Comparison of ENCODE assay signal across 21 mouse cellular contexts in the genomic region with DNA sequence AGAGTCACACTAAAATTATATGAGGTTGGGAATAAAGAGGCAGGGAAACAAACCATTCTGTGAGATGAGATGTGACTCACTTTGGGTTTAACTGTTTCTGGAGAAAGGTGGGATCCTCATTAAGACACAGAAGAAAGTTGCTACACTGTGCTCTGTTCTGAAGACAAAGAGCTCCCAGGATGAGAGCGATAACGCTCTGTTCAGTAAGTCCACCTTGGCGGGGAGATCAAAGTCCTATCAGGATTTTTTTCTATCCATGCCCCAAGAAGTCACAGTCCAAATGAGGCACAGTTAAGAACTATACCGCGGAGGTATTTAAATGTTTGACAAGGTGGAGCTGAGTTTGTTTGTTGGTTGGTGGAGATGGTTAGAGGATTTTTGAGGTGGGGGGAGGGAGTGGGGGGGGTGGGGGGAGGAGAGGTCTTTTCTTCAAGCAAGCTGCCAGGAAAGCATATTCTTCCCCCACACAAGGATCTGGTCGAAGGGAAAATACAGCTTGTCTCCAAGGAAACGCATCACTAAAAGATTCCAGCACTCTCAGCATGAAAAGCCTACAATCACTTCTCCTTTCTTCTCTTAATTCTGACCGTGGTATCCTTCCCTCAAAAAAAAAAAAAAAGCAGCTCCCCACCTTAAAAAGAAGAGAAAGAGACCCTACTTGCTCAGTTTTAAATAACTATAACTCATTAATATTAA. TPM values are rescaled to one million over a fixed set of nuclear protein-coding genes. Genes with fewer than 3 reads are reported as not detected.
A peak's percentile ranks its signal among the peaks of the same experiment; 100 is the strongest.
DNase-seq lines count a peak whose midpoint lies in the region; ATAC-seq and TF ChIP-seq lines count a peak whose summit lies in the region.
"Had no signal": no experiment of that assay in that cellular context is flagged by ENCODE, and none has a peak within 500 bp of the region (broad histone marks: within the 10 kb centered on the region; RNA-seq: fewer than 3 reads in every experiment).

No protein-coding gene starts in this region.

- no peak for TF ChIP-seq EP300 in stomach, postnatal 0 days (optimal IDR thresholded peaks at IDR 0.05)

- 40% methylated on average over 8 of the region's 8 CpGs for WGBS in forebrain, postnatal 0 days
- WGBS in forebrain, embryonic 12.5 days, result 72% methylated on average over 8 of the region's 8 CpGs
- 84% methylated on average over 8 of the region's 8 CpGs for WGBS in kidney, postnatal 0 days
- WGBS in midbrain, embryonic 16.5 days, result 52% methylated on average over 8 of the region's 8 CpGs
- WGBS in midbrain, embryonic 15.5 days, result 49% methylated on average over 8 of the region's 8 CpGs
- 64% methylated on average over 8 of the region's 8 CpGs for WGBS in stomach, postnatal 0 days

- no peaks in the 10 kb centered on the region for H3K9me3 ChIP-seq in forebrain, postnatal 0 days (ENCODE audit: low read length)
- no peaks in the 10 kb centered on the region for H3K9me3 ChIP-seq in forebrain, embryonic 12.5 days
- H3K9me3 ChIP-seq in kidney, postnatal 0 days (replicated peaks; ENCODE audit: low read length), result no peaks in the 10 kb centered on the region
- no peaks in the 10 kb centered on the region for H3K9me3 ChIP-seq in midbrain, embryonic 16.5 days (replicated peaks; ENCODE audit: control insufficient read depth, low read length, poor library complexity, severe bottlenecking)
- no peaks in the 10 kb centered on the region for H3K9me3 ChIP-seq in midbrain, embryonic 15.5 days
- no peaks in the 10 kb centered on the region for H3K9me3 ChIP-seq in stomach, postnatal 0 days (ENCODE audit: control insufficient read depth, low read length)
- H3K9me3 ChIP-seq: heart, embryonic 10.5 days; hindbrain, embryonic 15.5 days; limb, embryonic 15.5 days had no signal

- DNase-seq in forebrain, postnatal 0 days, result peak; percentile 41
- DNase-seq in kidney, postnatal 0 days (ENCODE audit: low spot score), result no peak
- DNase-seq in kidney, postnatal 14 days, result no peak
- DNase-seq in stomach, postnatal 0 days (ENCODE audit: low spot score), result no peak
- DNase-seq: adrenal gland, postnatal 25 days; cerebellum, adult 11-12 months; cerebellum, postnatal 10 days; heart, postnatal 4 days; kidney, adult 11 months; kidney, postnatal 36 days; layer of hippocampus, adult 9-11 months; left cerebral cortex, postnatal 4 days; lung, postnatal 4 days; thymus, adult 2 months had no signal

- H3K27ac ChIP-seq in forebrain, postnatal 0 days (ENCODE audit: low read depth, low read length), result peak overlapping the region; percentile 72; the same call in 1 of the 2 replicates
- no peak overlapping the region for H3K27ac ChIP-seq in forebrain, embryonic 12.5 days
- H3K27ac ChIP-seq in kidney, postnatal 0 days, result peak overlapping the region; percentile 31; the same call in 1 of the 2 replicates
- H3K27ac ChIP-seq in midbrain, embryonic 16.5 days (ENCODE audit: low read length), result 0 out of 2 replicates have a peak overlapping the region, but pooled peaks have one; percentile 28
- no peak overlapping the region for H3K27ac ChIP-seq in midbrain, embryonic 15.5 days
- H3K27ac ChIP-seq in stomach, postnatal 0 days (replicated peaks), result no peak overlapping the region
- H3K27ac ChIP-seq: embryonic facial prominence, embryonic 12.5 days; heart, embryonic 10.5 days; hindbrain, embryonic 15.5 days; limb, embryonic 15.5 days had no signal

- peaks cover 6% of the 10 kb centered on the region for H3K36me3 ChIP-seq in forebrain, postnatal 0 days (ENCODE audit: insufficient read depth)
- peaks cover 27% of the 10 kb centered on the region for H3K36me3 ChIP-seq in forebrain, embryonic 12.5 days (replicated peaks)
- H3K36me3 ChIP-seq in kidney, postnatal 0 days (ENCODE audit: insufficient read depth, low read length), result peaks cover 19% of the 10 kb centered on the region
- H3K36me3 ChIP-seq in midbrain, embryonic 16.5 days (ENCODE audit: control insufficient read depth, insufficient read depth, low read length), result peaks cover 4% of the 10 kb centered on the region; the same call in 1 of the 2 replicates
- H3K36me3 ChIP-seq in midbrain, embryonic 15.5 days (replicated peaks), result no peaks in the 10 kb centered on the region
- H3K36me3 ChIP-seq in stomach, postnatal 0 days (ENCODE audit: control insufficient read depth, insufficient read depth, low read length), result peaks cover 8% of the 10 kb centered on the region; the same call in 1 of the 2 replicates

- no peaks in the 10 kb centered on the region for H3K27me3 ChIP-seq in forebrain, postnatal 0 days (ENCODE audit: insufficient read depth, low read length)
- H3K27me3 ChIP-seq in forebrain, embryonic 12.5 days, result no peaks in the 10 kb centered on the region
- no peaks in the 10 kb centered on the region for H3K27me3 ChIP-seq in kidney, postnatal 0 days (ENCODE audit: insufficient read depth, low read length)
- no peaks in the 10 kb centered on the region for H3K27me3 ChIP-seq in midbrain, embryonic 16.5 days (ENCODE audit: control insufficient read depth, insufficient read depth, low read depth, low read length)
- H3K27me3 ChIP-seq in midbrain, embryonic 15.5 days (replicated peaks), result no peaks in the 10 kb centered on the region
- H3K27me3 ChIP-seq in stomach, postnatal 0 days (ENCODE audit: control insufficient read depth, insufficient read depth, low read length), result no peaks in the 10 kb centered on the region
- H3K27me3 ChIP-seq: embryonic facial prominence, embryonic 12.5 days; hindbrain, embryonic 15.5 days; limb, embryonic 15.5 days had no signal

- peak; percentile 66 for ATAC-seq in forebrain, postnatal 0 days
- ATAC-seq in forebrain, embryonic 12.5 days (ENCODE audit: low FRiP score), result no peak
- no peak for ATAC-seq in kidney, postnatal 0 days (replicated peaks; ENCODE audit: low FRiP score, low read depth)
- no peak for ATAC-seq in midbrain, embryonic 16.5 days
- no peak for ATAC-seq in midbrain, embryonic 15.5 days (replicated peaks)
- ATAC-seq in stomach, postnatal 0 days (ENCODE audit: low FRiP score, low TSS enrichment), result no peak

- no peak for TF ChIP-seq CTCF in forebrain, postnatal 0 days (IDR thresholded peaks at IDR 0.05; ENCODE audit: low read depth)
- no peak for TF ChIP-seq CTCF in kidney, postnatal 0 days (IDR thresholded peaks at IDR 0.05; ENCODE audit: low read depth)
- no peak for TF ChIP-seq CTCF in stomach, postnatal 0 days (IDR thresholded peaks at IDR 0.05; ENCODE audit: low read depth)

- no peak overlapping the region for H3K9ac ChIP-seq in forebrain, postnatal 0 days
- H3K9ac ChIP-seq in forebrain, embryonic 12.5 days, result no peak overlapping the region
- H3K9ac ChIP-seq in kidney, postnatal 0 days (ENCODE audit: low read depth, low read length), result no peak overlapping the region
- no peak overlapping the region for H3K9ac ChIP-seq in midbrain, embryonic 16.5 days (ENCODE audit: low read depth, low read length)
- no peak overlapping the region for H3K9ac ChIP-seq in midbrain, embryonic 15.5 days
- no peak overlapping the region for H3K9ac ChIP-seq in stomach, postnatal 0 days (ENCODE audit: low read length)
- H3K9ac ChIP-seq: embryonic facial prominence, embryonic 12.5 days; hindbrain, embryonic 15.5 days; limb, embryonic 15.5 days had no signal

- H3K4me2 ChIP-seq in forebrain, postnatal 0 days (ENCODE audit: low read depth), result no peak overlapping the region
- H3K4me2 ChIP-seq in forebrain, embryonic 12.5 days, result no peak overlapping the region
- H3K4me2 ChIP-seq in kidney, postnatal 0 days (ENCODE audit: low read length), result no peak overlapping the region
- H3K4me2 ChIP-seq in midbrain, embryonic 16.5 days (ENCODE audit: low read length), result no peak overlapping the region
- H3K4me2 ChIP-seq in midbrain, embryonic 15.5 days, result no peak overlapping the region
- H3K4me2 ChIP-seq in stomach, postnatal 0 days (replicated peaks; ENCODE audit: low read depth), result no peak overlapping the region
- H3K4me2 ChIP-seq: embryonic facial prominence, embryonic 12.5 days; hindbrain, embryonic 15.5 days; limb, embryonic 15.5 days had no signal

- no peak overlapping the region for H3K4me3 ChIP-seq in forebrain, postnatal 0 days (ENCODE audit: low read depth, low read length)
- no peak overlapping the region for H3K4me3 ChIP-seq in forebrain, embryonic 12.5 days (replicated peaks)
- no peak overlapping the region for H3K4me3 ChIP-seq in kidney, postnatal 0 days (replicated peaks; ENCODE audit: low read depth, low read length)
- no peak overlapping the region for H3K4me3 ChIP-seq in midbrain, embryonic 16.5 days (ENCODE audit: low read depth, low read length)
- no peak overlapping the region for H3K4me3 ChIP-seq in midbrain, embryonic 15.5 days
- no peak overlapping the region for H3K4me3 ChIP-seq in stomach, postnatal 0 days (ENCODE audit: low read depth, low read length)
- H3K4me3 ChIP-seq: embryonic facial prominence, embryonic 12.5 days; heart, embryonic 10.5 days; hindbrain, embryonic 15.5 days; limb, embryonic 15.5 days had no signal

- 0 out of 2 replicates have a peak, but pooled peaks cover 11% of the 10 kb centered on the region for H3K4me1 ChIP-seq in forebrain, postnatal 0 days (ENCODE audit: insufficient read depth)
- H3K4me1 ChIP-seq in forebrain, embryonic 12.5 days, result peaks cover 9% of the 10 kb centered on the region
- H3K4me1 ChIP-seq in kidney, postnatal 0 days (replicated peaks; ENCODE audit: insufficient read depth, low read length), result 0 out of 2 replicates have a peak, but pooled peaks cover 6% of the 10 kb centered on the region
- H3K4me1 ChIP-seq in midbrain, embryonic 16.5 days (ENCODE audit: control insufficient read depth, insufficient read depth, low read length), result peaks cover 9% of the 10 kb centered on the region; the same call in 1 of the 2 replicates
- 0 out of 2 replicates have a peak, but pooled peaks cover 9% of the 10 kb centered on the region for H3K4me1 ChIP-seq in midbrain, embryonic 15.5 days
- no peaks in the 10 kb centered on the region for H3K4me1 ChIP-seq in stomach, postnatal 0 days (replicated peaks; ENCODE audit: control insufficient read depth, insufficient read depth)
- H3K4me1 ChIP-seq: embryonic facial prominence, embryonic 12.5 days had no signal

RNA-seq across cellular contexts. Expression of a gene that starts 49.2 kb away (rescaled TPM):
- 62.0 and 65.9 TPM in 2 replicates for total RNA-seq in forebrain, postnatal 0 days (2014; rRNA removed)
- polyA plus RNA-seq in forebrain, postnatal 0 days (2015; fragmentation: Nextera tagmentation; extraction: Ambion mirVana), result 34.5 and 37.6 TPM in 2 replicates
- 34.1 and 37.0 TPM in 2 replicates for polyA plus RNA-seq in forebrain, embryonic 12.5 days (2016; fragmentation: Nextera tagmentation; extraction: Ambion mirVana)
- 20.4 and 21.3 TPM in 2 replicates for polyA plus RNA-seq in kidney, postnatal 0 days (2015; fragmentation: Nextera tagmentation; extraction: Ambion mirVana)
- 38.5 and 40.0 TPM in 2 replicates for polyA plus RNA-seq in midbrain, embryonic 16.5 days (2015; fragmentation: Nextera tagmentation; extraction: Ambion mirVana)
- polyA plus RNA-seq in midbrain, embryonic 15.5 days (2015; fragmentation: Nextera tagmentation; extraction: Ambion mirVana), result 30.0 and 32.7 TPM in 2 replicates
- polyA plus RNA-seq in stomach, postnatal 0 days (2015; fragmentation: Nextera tagmentation; extraction: Ambion mirVana), result 18.7 and 20.0 TPM in 2 replicates

Comparison
In these comparisons a context has a peak if more than half of its experiments do, and no peak if none do; other contexts are left out.
1. H3K27ac ChIP-seq: peak in forebrain, postnatal 0 days (single experiment), kidney, postnatal 0 days (single experiment) and midbrain, embryonic 16.5 days (single experiment); none in forebrain, embryonic 12.5 days (single experiment), midbrain, embryonic 15.5 days (single experiment) and stomach, postnatal 0 days (single experiment).